Mouse (Mus musculus): Measurements from ENCODE around the gene Gm5617. TPM values are rescaled to one million over a fixed set of nuclear protein-coding genes. Genes with fewer than 3 reads are reported as not detected.

Gene Gm5617
- total RNA-seq, 1 experiment from 2014 or later: 6.5 TPM

Other genes with a start within 250 kb of the Gm5617 start
- gene Nxpe2, start 142.0 kb upstream of the Gm5617 start, total RNA-seq (2017): 55.6 and 56.2 TPM in 2 replicates
- gene Rexo2, start 14.8 kb upstream of the Gm5617 start, total RNA-seq (2017): 164 and 190 TPM in 2 replicates
- 84.4 and 91.8 TPM in 2 replicates for gene Rbm7, start 143 bp upstream of the Gm5617 start, total RNA-seq (2017)
- not detected in 2 replicates for gene Nnmt, start 109.7 kb downstream of the Gm5617 start, total RNA-seq (2017)